Mouse (Mus musculus) limb, embryonic 13.5 days (tissue): ENCODE measurements around the gene Spata31. TPM values are rescaled to one million over a fixed set of nuclear protein-coding genes. Genes with fewer than 3 reads are reported as not detected.

Source experiments
- ATAC-seq: fragments of 200-750 bp; cut with Nextera tagmentation; 2 replicates; pipeline ENCODE4 v1.8.0; 2017; ENCODE audit warnings: low read depth, moderate number of reproducible peaks, moderate TSS enrichment; ENCODE audit not compliant: low FRiP score
- H3K27ac ChIP-seq: fragments of 300-500 bp; sonication (generic); 2 replicates; pipeline ENCODE4 v1.5.1; 2015; ENCODE audit warnings: inconsistent platforms, mild to moderate bottlenecking, moderate library complexity
- H3K27me3 ChIP-seq: fragments of 300-500 bp; sonication (generic); 2 replicates; pipeline ENCODE4 v1.6.1; 2015; ENCODE audit warnings: mild to moderate bottlenecking, inconsistent platforms
- H3K36me3 ChIP-seq: fragments of 300-500 bp; sonication (generic); 2 replicates; pipeline ENCODE4 v1.6.1; 2015; ENCODE audit warnings: inconsistent platforms, mild to moderate bottlenecking, moderate library complexity
- H3K4me1 ChIP-seq: fragments of 300-500 bp; sonication (generic); 2 replicates; pipeline ENCODE4 v1.6.1; 2015; ENCODE audit warnings: inconsistent platforms
- H3K4me2 ChIP-seq: fragments of 300-500 bp; sonication (generic); replicated peaks from 2 replicates; pipeline ENCODE4 v1.6.1; 2015; ENCODE audit warnings: inconsistent platforms, mild to moderate bottlenecking, moderate library complexity
- H3K4me3 ChIP-seq: fragments of 300-500 bp; sonication (generic); 2 replicates; pipeline ENCODE4 v1.5.1; 2015; ENCODE audit warnings: moderate library complexity, mild to moderate bottlenecking, inconsistent platforms
- H3K9ac ChIP-seq: fragments of 300-500 bp; sonication (generic); 2 replicates; pipeline ENCODE4 v1.6.1; 2015; ENCODE audit warnings: mild to moderate bottlenecking, inconsistent platforms
- H3K9me3 ChIP-seq: fragments of 300-500 bp; sonication (generic); 2 replicates; pipeline ENCODE4 v1.6.1; 2016; ENCODE audit warnings: inconsistent platforms
- WGBS: fragments of 180-500 bp; shearing (Covaris S2); methylation state at CpG from one replicate; pipeline ENCODE4 v1.1.7; 2015; 5-methylcytosine and 5-hydroxymethylcytosine counted together
- polyA plus RNA-seq: library from polyadenylated mRNA; unstranded; fragments of >200 nt; fragmentation: Nextera tagmentation; extraction: Ambion mirVana; gene quantifications from 2 replicates; pipeline ENCODE4 v1.2.1, GENCODE M21; 2015

Gene Spata31
- not detected in 2 replicates for polyA plus RNA-seq

GRCm38 (mm10) chr13:64917191-64917590 is at the start of gene Spata31:
Gene Spata31, plus strand, starts transcription at chr13:64917406.
- Histone ChIP-seq H3K9ac (no peak within 1 kb of the TSS), H3K27me3 (no peaks in the 10 kb centered on the region), H3K36me3 (no peaks in the 10 kb centered on the region), H3K4me1 (no peaks in the 10 kb centered on the region), H3K27ac (no peak within 1 kb of the TSS), H3K4me3 (no peak within 1 kb of the TSS), H3K4me2 (no peak within 1 kb of the TSS), H3K9me3 (no peaks in the 10 kb centered on the region)
- no peak for ATAC-seq
- WGBS, result 59% methylated on average over 1 of the region's 1 CpGs

- Histone ChIP-seq H3K4me3 (no peak overlapping the region), H3K27me3 (no peaks in the 10 kb centered on the region), H3K9me3 (no peaks in the 10 kb centered on the region), H3K36me3 (no peaks in the 10 kb centered on the region), H3K9ac (no peak overlapping the region), H3K4me1 (no peaks in the 10 kb centered on the region), H3K27ac (no peak overlapping the region), H3K4me2 (0 out of 2 replicates have a peak overlapping the region, but pooled peaks have one; percentile 9)
- no peak for ATAC-seq
- WGBS, result 18% methylated on average over 1 of the region's 1 CpGs
Observed at GRCm38 (mm10) chr13:64903132-64903531, 14.1 kb upstream of the Spata31 start.

GRCm38 (mm10) chr13:64903585-64904208 is 13.5 kb upstream of the Spata31 start, which contains the start of gene Cntnap3:
Gene Cntnap3, minus strand, starts transcription at chr13:64903955.
- Histone ChIP-seq H3K9me3 (no peaks in the 10 kb centered on the region), H3K4me1 (no peaks in the 10 kb centered on the region), H3K9ac (peak within 1 kb of the TSS; percentile 53), H3K36me3 (no peaks in the 10 kb centered on the region), H3K4me3 (peak within 1 kb of the TSS; percentile 32), H3K27me3 (no peaks in the 10 kb centered on the region), H3K4me2 (peak within 1 kb of the TSS; percentile 59), H3K27ac (no peak within 1 kb of the TSS; the same call in 1 of the 2 replicates)
- ATAC-seq, result peak; percentile 87
- 5% methylated on average over 16 of the region's 16 CpGs for WGBS

Other genes with a start within 250 kb of the Spata31 start
- gene Cntnap3, start 13.5 kb upstream of the Spata31 start, polyA plus RNA-seq, result 1.3 TPM in 2 replicates
- gene Spata31d1c, start 115.7 kb downstream of the Spata31 start, polyA plus RNA-seq, result not detected in 2 replicates
- not detected in 2 replicates for gene Prss47, start 135.4 kb downstream of the Spata31 start, polyA plus RNA-seq
- gene Mfsd14b, start 195.6 kb downstream of the Spata31 start, polyA plus RNA-seq, result 58.8 and 61.5 TPM in 2 replicates
- not detected in 2 replicates for gene Olfr465-ps1, start 220.7 kb downstream of the Spata31 start, polyA plus RNA-seq
- not detected in 2 replicates for gene Olfr466, start 232.8 kb downstream of the Spata31 start, polyA plus RNA-seq